Mouse (Mus musculus): Measurements from ENCODE around the gene Lamtor3. TPM values are rescaled to one million over a fixed set of nuclear protein-coding genes. Genes with fewer than 3 reads are reported as not detected.

The Lamtor3 gene
- polyA plus RNA-seq (2015; fragmentation: Nextera tagmentation; extraction: Ambion mirVana) = 135 and 141 TPM in 2 replicates

DNA sequence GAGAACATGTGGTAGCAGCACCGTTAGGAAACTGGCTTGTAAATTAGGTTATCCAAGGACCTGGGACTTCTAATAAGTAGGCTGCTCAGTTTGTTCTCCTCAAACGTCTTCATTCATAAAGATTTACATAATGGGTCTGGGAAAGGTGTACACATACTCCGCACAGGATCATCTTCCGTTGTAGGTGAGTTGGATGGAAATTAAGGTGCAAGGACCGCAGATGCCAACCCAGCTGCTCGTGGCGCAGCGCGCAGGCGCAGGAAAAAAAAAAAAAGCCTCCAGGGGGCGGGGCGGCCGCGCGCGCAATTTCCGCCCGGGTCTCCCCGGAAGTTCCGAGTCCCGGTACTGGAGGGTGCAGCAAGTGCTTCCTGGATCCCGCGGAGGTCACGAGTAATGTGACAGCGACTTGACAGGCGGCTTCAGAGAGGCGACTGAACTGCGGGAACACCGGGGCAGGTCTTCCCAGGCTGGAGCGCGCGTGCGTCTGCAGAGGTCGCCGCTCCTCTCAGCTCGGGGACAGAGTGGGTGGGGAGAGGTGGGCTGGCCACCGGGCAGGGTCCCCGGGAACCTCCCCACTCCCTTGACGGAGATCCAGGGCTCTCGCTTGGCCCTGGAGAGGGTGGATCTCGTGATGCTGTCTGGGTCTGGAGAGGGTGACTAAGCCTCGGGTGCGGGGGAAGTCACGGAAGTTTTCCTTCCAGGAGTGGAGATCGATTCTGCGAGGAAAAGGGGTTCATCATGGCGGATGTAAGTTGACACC is at the start of gene Lamtor3:
Gene Lamtor3 (plus strand): TSS at position 335 of the 760 bp plus-strand sequence.

Other genes starting within 250 kb of the Lamtor3 start
- not detected in 2 replicates for gene Gm21962, start 247.0 kb upstream of the Lamtor3 start, polyA plus RNA-seq (2015; fragmentation: Nextera tagmentation; extraction: Ambion mirVana)
- gene H2afz, start 54.0 kb upstream of the Lamtor3 start, polyA plus RNA-seq (2015; fragmentation: Nextera tagmentation; extraction: Ambion mirVana) = 611 and 688 TPM in 2 replicates
- 21.7 and 22.1 TPM in 2 replicates for gene Dnajb14, start 50.8 kb upstream of the Lamtor3 start, polyA plus RNA-seq (2015; fragmentation: Nextera tagmentation; extraction: Ambion mirVana)
- gene Dapp1, start 63.0 kb downstream of the Lamtor3 start, polyA plus RNA-seq (2015; fragmentation: Nextera tagmentation; extraction: Ambion mirVana) = 3.9 and 4.1 TPM in 2 replicates
- 0.05 and 0.24 TPM in 2 replicates for gene 1110002E22Rik, start 146.5 kb downstream of the Lamtor3 start, polyA plus RNA-seq (2015; fragmentation: Nextera tagmentation; extraction: Ambion mirVana)
- gene Gm5105, start 148.9 kb downstream of the Lamtor3 start, polyA plus RNA-seq (2015; fragmentation: Nextera tagmentation; extraction: Ambion mirVana) = 0.14 and 0.22 TPM in 2 replicates
- 9.3 and 9.8 TPM in 2 replicates for gene Trmt10a, start 224.9 kb downstream of the Lamtor3 start, polyA plus RNA-seq (2015; fragmentation: Nextera tagmentation; extraction: Ambion mirVana)
- gene Mttp, start 226.5 kb downstream of the Lamtor3 start, polyA plus RNA-seq (2015; fragmentation: Nextera tagmentation; extraction: Ambion mirVana) = 7.3 and 7.8 TPM in 2 replicates

Data from neural tube, postnatal 0 days (tissue).